Mouse (Mus musculus): ENCODE data around the gene Acy3.

DNA sequence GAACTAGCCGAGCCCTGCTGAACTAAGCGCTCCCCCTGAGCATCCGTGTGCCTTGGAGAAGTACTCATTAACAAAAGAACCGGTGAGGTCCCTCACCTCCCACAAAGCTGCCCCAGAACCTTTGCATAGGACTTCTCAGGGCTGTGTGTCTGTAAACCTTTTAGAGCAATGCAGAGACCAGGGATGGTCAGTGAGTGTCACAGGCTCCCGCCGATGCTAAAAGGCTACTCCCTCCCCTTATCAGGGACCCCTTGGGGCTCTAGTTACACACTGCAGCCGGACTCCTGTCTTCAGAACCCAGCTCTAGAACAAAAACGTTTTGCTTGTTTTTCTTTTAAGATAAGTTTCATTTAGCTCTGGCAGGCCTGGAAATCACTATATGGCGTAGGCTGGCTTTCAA lies 26.7 kb downstream of the Acy3 start:
- TF ChIP-seq TCF12 (IDR thresholded peaks at IDR 0.05; ENCODE audit: low read depth, low read length) (no peak), RCOR1 (IDR thresholded peaks at IDR 0.05; ENCODE audit: low read depth, low read length) (no peak), EP300 (IDR thresholded peaks at IDR 0.05; ENCODE audit: low read depth in 1 of 2, low read length in 2 of 2) (no peak), MAFK (IDR thresholded peaks at IDR 0.05; ENCODE audit: borderline replicate concordance, low read depth, low read length) (no peak), MXI1 (IDR thresholded peaks at IDR 0.05; ENCODE audit: low read depth, low read length) (no peak), MEF2A (IDR thresholded peaks at IDR 0.05; ENCODE audit: extremely low read depth, insufficient replicate concordance, low read depth, low read length, poor library complexity, severe bottlenecking) (no peak), POLR2A (IDR thresholded peaks at IDR 0.05; ENCODE audit: control insufficient read depth in 1 of 2, insufficient read depth in 1 of 2, low read depth in 1 of 2, low read length in 2 of 2, poor library complexity in 1 of 2) (no peak), E2F4 (IDR thresholded peaks at IDR 0.05; ENCODE audit: borderline replicate concordance, low read depth, low read length) (no peak), UBTF (IDR thresholded peaks at IDR 0.05; ENCODE audit: borderline replicate concordance, insufficient read depth, low read depth, low read length) (no peak), GABPA (IDR thresholded peaks at IDR 0.05; ENCODE audit: low read depth, low read length) (no peak)

Data from MEL (cell line).